Mouse (Mus musculus) brain, embryonic 14.5 days (tissue): ENCODE data around the gene Dmgdh. TPM values are rescaled to one million over a fixed set of nuclear protein-coding genes. Genes with fewer than 3 reads are reported as not detected.

ENCODE experiments used
- DNase-seq: peaks from one replicate; pipeline ENCODE4 v3.0.0-alpha.2; 2011; ENCODE audit warnings: low read depth
- CTCF ChIP-seq: fragments of 200-500 bp; IDR thresholded peaks from 2 replicates; pipeline ENCODE4 v1.5.1; 2012; ENCODE audit warnings: inconsistent platforms, mild to moderate bottlenecking, moderate library complexity, borderline replicate concordance; ENCODE audit not compliant: insufficient read depth, insufficient read length; ENCODE audit errors: extremely low read depth
- POLR2A ChIP-seq: fragments of 200-500 bp; IDR thresholded peaks from 2 replicates; pipeline ENCODE4 v1.6.1; 2012; ENCODE audit warnings: mild to moderate bottlenecking, inconsistent platforms, borderline replicate concordance; ENCODE audit not compliant: poor library complexity, insufficient read depth, insufficient read length, severe bottlenecking; ENCODE audit errors: extremely low read depth
- polyA plus RNA-seq: library from polyadenylated mRNA; depleted of rRNA; stranded (reverse); fragments of >200 nt; gene quantifications from 2 replicates; pipeline ENCODE4 v1.2.3, GENCODE M21; 2012

Gene Dmgdh
- polyA plus RNA-seq, 1 experiment, result 0.26 TPM

GRCm38 (mm10) chr13:93755084-93755483 is 80.9 kb downstream of the Dmgdh start:
- no peak for DNase-seq
- TF ChIP-seq CTCF (no peak), POLR2A (no peak)

- DNase-seq, result no peak
- TF ChIP-seq POLR2A (no peak), CTCF (no peak)
Measured at GRCm38 (mm10) chr13:93756674-93757073, 82.4 kb downstream of the Dmgdh start.

GRCm38 (mm10) chr13:93757514-93757913 is 83.3 kb downstream of the Dmgdh start:
- no peak for DNase-seq
- TF ChIP-seq POLR2A (no peak), CTCF (no peak)

- DNase-seq, result peak; percentile 64
- TF ChIP-seq POLR2A, result no peak
- no peak for TF ChIP-seq CTCF
Measured at GRCm38 (mm10) chr13:93758149-93758898, 84.1 kb downstream of the Dmgdh start.

- TF ChIP-seq POLR2A (no peak), CTCF (no peak)
- no peak for DNase-seq
Measured at GRCm38 (mm10) chr13:93761831-93762230, 87.6 kb downstream of the Dmgdh start.

- TF ChIP-seq CTCF, result no peak
- TF ChIP-seq POLR2A, result no peak
- DNase-seq, result no peak
Measured at GRCm38 (mm10) chr13:93762879-93763278, 88.6 kb downstream of the Dmgdh start.

- DNase-seq, result no peak
- TF ChIP-seq POLR2A, result no peak
- no peak for TF ChIP-seq CTCF
Measured at GRCm38 (mm10) chr13:93764321-93764973, 90.2 kb downstream of the Dmgdh start.

- DNase-seq, result peak; percentile 64
- TF ChIP-seq CTCF (no peak), POLR2A (no peak)
Measured at GRCm38 (mm10) chr13:93771031-93771587, 96.9 kb downstream of the Dmgdh start.

GRCm38 (mm10) chr13:93771588-93772278 is 97.5 kb downstream of the Dmgdh start, which contains the start of gene Arsb:
Arsb (plus strand) TSS chr13:93771630.
- TF ChIP-seq POLR2A (peak; percentile 79), CTCF (peak; percentile 77)
- DNase-seq, result peak; percentile 90

GRCm38 (mm10) chr13:93772279-93772636 is 98.0 kb downstream of the Dmgdh start:
- TF ChIP-seq POLR2A (no peak), CTCF (no peak)
- DNase-seq, result no peak

- no peak for DNase-seq
- TF ChIP-seq POLR2A (no peak), CTCF (no peak)
Measured at GRCm38 (mm10) chr13:93772861-93773260, 98.6 kb downstream of the Dmgdh start.

- no peak for DNase-seq
- TF ChIP-seq CTCF, result no peak
- no peak for TF ChIP-seq POLR2A
Measured at GRCm38 (mm10) chr13:93773704-93774315, 99.6 kb downstream of the Dmgdh start.
